Mouse (Mus musculus) heart, adult 2 months (tissue): Measurements from ENCODE around the gene Ptn. TPM values are rescaled to one million over a fixed set of nuclear protein-coding genes. Genes with fewer than 3 reads are reported as not detected.

Experiments
- DNase-seq, 2 experiments: peaks; one replicate each; pipeline ENCODE4 v3.0.0; 2021
- H3K27ac ChIP-seq: fragments of 200-600 bp; 2 replicates; pipeline ENCODE4 v1.8.1; 2022
- H3K27me3 ChIP-seq: fragments of 200-500 bp; 2 replicates; pipeline ENCODE4 v1.6.1; 2012; ENCODE audit warnings: mild to moderate bottlenecking, low read length, inconsistent platforms, mixed read lengths; ENCODE audit not compliant: control insufficient read depth, insufficient read depth
- H3K36me3 ChIP-seq: fragments of 200-500 bp; 2 replicates; pipeline ENCODE4 v1.6.1; 2012; ENCODE audit warnings: low read length, inconsistent platforms; ENCODE audit not compliant: control insufficient read depth, insufficient read depth
- H3K4me1 ChIP-seq: fragments of 200-500 bp; 2 replicates; pipeline ENCODE4 v1.6.1; 2011; ENCODE audit warnings: low read length; ENCODE audit not compliant: control insufficient read depth, insufficient read depth
- H3K4me3 ChIP-seq: fragments of 200-600 bp; 2 replicates; pipeline ENCODE4 v1.8.1; 2022
- H3K79me2 ChIP-seq: fragments of 200-500 bp; replicated peaks from 2 replicates; pipeline ENCODE4 v1.6.1; 2012; ENCODE audit warnings: mild to moderate bottlenecking, inconsistent platforms, low read length, moderate library complexity, mixed read lengths; ENCODE audit not compliant: control insufficient read depth, insufficient read depth
- H3K9ac ChIP-seq: fragments of 200-500 bp; 2 replicates; pipeline ENCODE4 v1.6.1; 2012; ENCODE audit warnings: low read depth, mild to moderate bottlenecking, control low read depth, inconsistent platforms, low read length, mixed read lengths
- CTCF ChIP-seq: fragments of 200-600 bp; IDR thresholded peaks from 2 replicates; pipeline ENCODE4 v1.8.1; 2022; ENCODE audit warnings: antibody characterized with exemption, mild to moderate bottlenecking, moderate library complexity
- EP300 ChIP-seq: fragments of 200-500 bp; IDR thresholded peaks from 2 replicates; pipeline ENCODE4 v1.6.1; 2011; ENCODE audit warnings: low read depth, low read length, control low read depth; ENCODE audit not compliant: insufficient read depth
- POLR2A ChIP-seq: fragments of 200-500 bp; IDR thresholded peaks from 2 replicates; pipeline ENCODE4 v1.6.1; 2011; ENCODE audit warnings: mild to moderate bottlenecking, low read depth, low read length, control low read depth; ENCODE audit not compliant: insufficient read depth
- WGBS: fragments of 180-500 bp; shearing (Covaris S2); methylation state at CpG from one replicate; pipeline ENCODE4 v1.1.7; 2018; 5-methylcytosine and 5-hydroxymethylcytosine counted together
- intact Hi-C: fragments of 180-260 bp; cut with DNase I; formaldehyde crosslinking; loops from one replicate; pipeline ENCODE4 v1.15.1; 2025
- long read RNA-seq: library from polyadenylated mRNA; stranded (forward); transcript quantifications from one replicate; pipeline ENCODE4 v2.0.0, GENCODE M21; 2021
- polyA plus RNA-seq: library from polyadenylated mRNA; depleted of rRNA; stranded (reverse); fragments of >200 nt; gene quantifications from 2 replicates; pipeline ENCODE4 v1.2.3, GENCODE M21; 2012; rRNA removed
- total RNA-seq, 2 experiments: library from RNA; stranded (reverse); gene quantifications; 2 replicates each; pipeline ENCODE4 v1.2.3; 2021

The Ptn gene
- total RNA-seq (1 to 10 TPM; 2.1 to 2.9 TPM), polyA plus RNA-seq (1.4 and 3.2 TPM in 2 replicates)
- long read RNA-seq, transcript Ptn-201 (5 exons, 1,614 nt) = major isoform, 5 of 5 reads
- long read RNA-seq, partial matches to known transcripts = 0 of 5 reads
- long read RNA-seq, other reads (novel, unspliced or antisense) = 0 of 5 reads

DNA sequence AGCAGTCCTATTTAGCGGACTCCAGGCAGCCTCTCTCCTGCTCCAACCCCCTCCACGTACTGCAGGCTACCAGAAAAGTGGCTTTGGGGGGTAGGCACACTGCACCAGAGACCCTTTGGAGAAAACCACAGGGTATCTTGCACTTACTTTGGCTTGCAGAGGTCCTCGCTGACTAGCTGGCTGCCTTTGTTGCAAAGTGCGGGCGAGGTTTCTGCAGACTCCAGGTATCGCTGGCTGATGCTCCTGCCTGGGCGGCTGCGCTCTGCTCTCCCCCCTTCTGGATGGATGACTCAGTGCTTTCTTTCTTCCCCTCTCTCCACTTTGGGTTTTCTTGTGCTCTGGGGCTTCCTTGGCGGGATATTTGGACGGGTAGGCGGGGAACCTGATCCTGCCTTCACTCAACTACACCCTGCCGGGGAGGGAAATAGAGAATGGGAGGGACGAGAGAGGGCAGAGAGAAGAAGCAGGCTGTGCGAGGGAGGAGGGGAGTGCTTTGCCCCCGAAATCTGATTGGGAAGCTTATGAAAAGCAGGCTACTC, at the start of gene Ptn:
Gene Ptn, minus strand, starts transcription at position 474 of the 539 bp plus-strand sequence.
- DNase-seq = peak; percentile 12 to 29
- 6% methylated on average over 15 of the region's 15 CpGs for WGBS
- H3K27ac ChIP-seq = no peak within 1 kb of the TSS
- intact Hi-C loops = loop anchor here (10.0 kb wide), 1 partner anchor 175 kb away; no protein-coding TSS in a partner anchor
- H3K27me3 ChIP-seq = peaks cover 2% of the 10 kb centered on the region; the same call in 1 of the 2 replicates
- TF ChIP-seq POLR2A = no peak
- TF ChIP-seq EP300 = no peak
- TF ChIP-seq CTCF = no peak
- no peaks in the 10 kb centered on the region for H3K4me1 ChIP-seq
- H3K79me2 ChIP-seq = no peaks in the 10 kb centered on the region
- H3K36me3 ChIP-seq = no peaks in the 10 kb centered on the region
- peak within 1 kb of the TSS; percentile 26; the same call in 1 of the 2 replicates for H3K9ac ChIP-seq
- peak within 1 kb of the TSS; percentile 41 for H3K4me3 ChIP-seq

DNA sequence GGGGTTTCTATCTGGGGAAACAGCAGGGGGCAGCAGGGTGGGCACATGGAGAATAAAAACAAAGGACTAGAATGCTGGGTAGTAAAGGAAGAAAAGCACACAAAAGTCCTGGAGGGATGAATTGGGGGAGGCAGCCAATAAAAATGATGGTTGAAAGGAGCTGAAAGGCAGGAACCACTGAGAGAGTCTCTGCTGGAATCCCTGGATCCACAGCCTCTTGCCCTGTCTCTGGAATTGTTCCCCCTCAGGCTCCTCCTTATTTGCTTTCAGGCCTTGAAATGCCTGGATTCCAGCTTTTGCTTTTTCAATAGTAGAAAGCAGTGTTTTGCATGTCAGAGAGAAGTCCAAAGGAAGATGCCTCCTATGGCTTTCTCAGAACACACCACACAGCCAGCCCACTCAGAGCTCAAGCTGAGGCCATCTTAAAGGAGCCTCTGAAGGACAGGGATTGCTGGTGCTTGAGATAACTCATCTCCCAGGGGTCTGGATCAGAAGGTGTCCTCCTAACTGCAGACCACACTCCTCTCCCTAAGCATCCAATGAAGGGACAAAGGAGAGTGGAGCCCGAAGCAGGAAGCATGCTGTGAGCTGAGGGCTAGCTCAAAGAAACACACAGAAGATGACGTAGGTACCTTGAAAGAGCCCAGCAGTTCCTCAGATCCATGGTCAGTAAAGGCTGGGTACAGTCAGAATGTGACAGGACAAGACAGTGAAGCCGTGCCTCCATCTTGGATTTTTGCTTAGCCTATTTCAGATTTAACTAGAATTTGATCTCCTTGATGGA, 48.4 kb upstream of the Ptn start:
- intact Hi-C loops = no loop called here

DNA sequence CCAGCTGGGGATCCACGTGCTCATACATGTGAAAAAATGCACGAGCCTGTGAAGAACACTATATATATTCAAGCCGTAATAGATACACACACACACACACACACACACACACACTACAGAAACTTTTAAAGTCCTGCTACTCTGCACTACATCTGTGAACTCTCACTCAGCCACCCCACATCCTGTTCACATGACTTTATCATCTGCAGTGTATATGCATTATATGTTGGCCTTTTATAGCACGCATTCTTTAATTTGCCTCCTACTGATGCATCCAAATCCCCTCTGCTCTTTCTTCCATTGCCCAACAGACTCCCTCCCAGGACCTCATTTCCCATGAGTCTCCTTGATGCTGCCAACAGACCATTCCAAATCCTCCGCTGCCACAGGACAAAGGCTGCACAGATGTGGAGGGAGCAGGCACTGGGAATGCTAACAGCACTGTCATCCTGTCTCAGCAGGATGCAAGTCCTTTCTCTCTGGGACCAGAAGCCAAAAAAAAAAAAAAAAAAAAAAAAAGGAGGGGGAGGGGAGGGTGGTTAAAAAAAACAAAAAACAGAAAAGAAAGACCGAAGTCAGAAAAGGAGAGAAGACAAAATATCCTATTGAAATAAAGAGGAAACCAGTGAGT, 47.7 kb upstream of the Ptn start:
- TF ChIP-seq CTCF = no peak
- no peak for TF ChIP-seq POLR2A
- no peaks in the 10 kb centered on the region for H3K4me1 ChIP-seq
- no peak overlapping the region for H3K4me3 ChIP-seq
- no peaks in the 10 kb centered on the region for H3K79me2 ChIP-seq
- 44% methylated on average over 6 of the region's 6 CpGs for WGBS
- no peaks in the 10 kb centered on the region for H3K27me3 ChIP-seq
- intact Hi-C loops = no loop called here
- no peak for DNase-seq
- H3K36me3 ChIP-seq = no peaks in the 10 kb centered on the region
- no peak overlapping the region for H3K9ac ChIP-seq
- H3K27ac ChIP-seq = no peak overlapping the region

More for the DNA sequence above, 48.4 kb upstream of the Ptn start:
- TF ChIP-seq POLR2A (no peak), CTCF (0 out of 2 replicates have a peak, but pooled peaks have one; percentile 3), EP300 (no peak)
- Histone ChIP-seq H3K36me3 (no peaks in the 10 kb centered on the region), H3K79me2 (no peaks in the 10 kb centered on the region), H3K27ac (no peak overlapping the region), H3K9ac (no peak overlapping the region), H3K27me3 (no peaks in the 10 kb centered on the region), H3K4me1 (no peaks in the 10 kb centered on the region), H3K4me3 (no peak overlapping the region)
- WGBS = 92% methylated on average over 3 of the region's 3 CpGs
- DNase-seq = no peak

- WGBS = 51% methylated on average over 7 of the region's 7 CpGs
- no peak for TF ChIP-seq CTCF
- no peak for TF ChIP-seq EP300
- no peak for TF ChIP-seq POLR2A
- H3K27ac ChIP-seq = no peak overlapping the region
Observed at GRCm38 (mm10) chr6:36850422-36851129, 40.6 kb upstream of the Ptn start.

DNA sequence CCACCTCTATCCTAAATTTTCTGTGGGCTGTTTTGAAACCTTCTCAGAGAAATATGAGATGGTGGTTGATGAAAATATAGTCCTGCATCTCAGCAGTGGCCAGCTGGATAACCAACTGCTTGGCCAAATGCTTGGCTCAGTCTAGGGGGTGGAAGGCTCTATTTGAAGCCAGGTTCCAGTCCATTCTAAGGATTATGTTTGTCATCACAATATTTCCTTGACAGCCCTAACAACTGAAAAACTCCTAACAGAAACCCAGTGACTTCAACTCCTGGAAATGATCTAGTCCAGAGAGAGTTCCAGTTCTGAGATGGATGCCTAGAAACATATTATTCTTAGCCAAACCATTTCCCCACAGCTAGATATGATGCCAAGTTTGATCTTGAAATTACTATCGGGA, 35.3 kb upstream of the Ptn start:
- 49% methylated on average over 1 of the region's 1 CpGs for WGBS

More at GRCm38 (mm10) chr6:36850422-36851129, 40.6 kb upstream of the Ptn start:
- no peak overlapping the region for H3K9ac ChIP-seq
- H3K4me1 ChIP-seq = no peaks in the 10 kb centered on the region
- intact Hi-C loops = no loop called here
- H3K36me3 ChIP-seq = no peaks in the 10 kb centered on the region
- H3K27me3 ChIP-seq = no peaks in the 10 kb centered on the region
- no peak for DNase-seq
- no peaks in the 10 kb centered on the region for H3K79me2 ChIP-seq
- no peak overlapping the region for H3K4me3 ChIP-seq

More for the DNA sequence above, 35.3 kb upstream of the Ptn start:
- TF ChIP-seq CTCF (no peak), EP300 (no peak), POLR2A (no peak)
- Histone ChIP-seq H3K27me3 (no peaks in the 10 kb centered on the region), H3K4me3 (no peak overlapping the region), H3K9ac (no peak overlapping the region), H3K36me3 (no peaks in the 10 kb centered on the region), H3K27ac (no peak overlapping the region), H3K4me1 (no peaks in the 10 kb centered on the region; the same call in 1 of the 2 replicates), H3K79me2 (no peaks in the 10 kb centered on the region)
- intact Hi-C loops = no loop called here
- DNase-seq = peak in 1 of 2 experiments; percentile 17
